Mouse (Mus musculus) fat pad, adult 2 months (tissue): Measurements from ENCODE around the gene Tmed9.
"Not testable (repeated sequence)": the region's sequence is repeated elsewhere in the genome, so short reads cannot be mapped to it uniquely, and the experiment has no call there.

ENCODE experiments used
- DNase-seq: peaks from one replicate; pipeline ENCODE4 v3.0.0-alpha.2; 2011; ENCODE audit warnings: low read depth, low spot score; ENCODE audit errors: extremely low read depth

Gene Tmed9

GRCm38 (mm10) chr13:55567001-55567400, 6.5 kb upstream of the Tmed9 start:
- no peak for DNase-seq

GRCm38 (mm10) chr13:55567949-55568348, 5.6 kb upstream of the Tmed9 start:
- no peak for DNase-seq

GRCm38 (mm10) chr13:55568524-55568923, 5.0 kb upstream of the Tmed9 start:
- DNase-seq: not testable (repeated sequence)

GRCm38 (mm10) chr13:55569726-55570285, 3.7 kb upstream of the Tmed9 start:
- no peak for DNase-seq

GRCm38 (mm10) chr13:55570286-55570973, 3.1 kb upstream of the Tmed9 start:
- no peak for DNase-seq

- no peak for DNase-seq
Measured at GRCm38 (mm10) chr13:55571027-55571751, 2.3 kb upstream of the Tmed9 start, which contains the start of gene Fam193b. Gene Fam193b (minus strand): TSS chr13:55571120.

GRCm38 (mm10) chr13:55571977-55572376, 1.6 kb upstream of the Tmed9 start:
- DNase-seq: no peak

- no peak for DNase-seq
Measured at GRCm38 (mm10) chr13:55574321-55574720, 789 bp downstream of the Tmed9 start.

- no peak for DNase-seq
Measured at GRCm38 (mm10) chr13:55575932-55576331, 2.4 kb downstream of the Tmed9 start.

GRCm38 (mm10) chr13:55576872-55577271, 3.3 kb downstream of the Tmed9 start:
- DNase-seq: not testable (repeated sequence)

GRCm38 (mm10) chr13:55578086-55578485, 4.6 kb downstream of the Tmed9 start:
- no peak for DNase-seq

GRCm38 (mm10) chr13:55591961-55592490, 18.5 kb downstream of the Tmed9 start:
- DNase-seq: no peak

- no peak for DNase-seq
Measured at GRCm38 (mm10) chr13:55592512-55593253, 19.2 kb downstream of the Tmed9 start.

GRCm38 (mm10) chr13:55593254-55593747, 19.8 kb downstream of the Tmed9 start:
- no peak for DNase-seq

GRCm38 (mm10) chr13:55595375-55595774, 21.8 kb downstream of the Tmed9 start:
- DNase-seq: no peak

- DNase-seq: no peak
Measured at GRCm38 (mm10) chr13:55596802-55597201, 23.3 kb downstream of the Tmed9 start.

GRCm38 (mm10) chr13:55599566-55600540, 26.3 kb downstream of the Tmed9 start, which contains the start of gene B4galt7:
Gene B4galt7 (plus strand): TSS chr13:55599896.
- no peak for DNase-seq

GRCm38 (mm10) chr13:55600657-55601056, 27.1 kb downstream of the Tmed9 start:
- no peak for DNase-seq

- no peak for DNase-seq
Measured at GRCm38 (mm10) chr13:55601611-55602010, 28.1 kb downstream of the Tmed9 start.

- DNase-seq: no peak
Measured at GRCm38 (mm10) chr13:55604606-55605005, 31.1 kb downstream of the Tmed9 start.
